Mouse (Mus musculus): Measurements from ENCODE around the gene Gm43064. TPM values are rescaled to one million over a fixed set of nuclear protein-coding genes. Genes with fewer than 3 reads are reported as not detected.
A peak's percentile ranks its signal among the peaks of the same experiment; 100 is the strongest.
"Not testable (repeated sequence)": the region's sequence is repeated elsewhere in the genome, so short reads cannot be mapped to it uniquely, and the experiment has no call there.

Gene Gm43064
- polyA plus RNA-seq, 1 experiment from 2014 or later: 0.17 TPM

DNA sequence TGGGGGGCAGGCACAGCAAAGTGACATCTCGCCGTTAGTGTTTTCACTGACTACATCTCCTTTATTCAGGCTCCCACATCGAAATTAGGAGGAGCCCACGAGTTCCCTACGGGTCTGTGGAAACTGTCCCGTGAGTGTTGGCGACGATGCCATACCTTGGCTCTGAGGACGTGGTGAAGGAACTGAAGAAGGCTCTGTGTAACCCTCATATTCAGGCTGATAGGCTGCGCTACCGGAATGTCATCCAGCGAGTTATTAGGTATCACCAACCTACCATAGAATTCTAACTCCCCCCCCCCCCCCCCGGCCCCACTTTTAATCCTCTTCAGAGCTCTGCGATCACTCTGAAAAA, 402 bp downstream of the Gm43064 start:
- peak overlapping the region; percentile 85 for H3K4me3 ChIP-seq
- H3K27ac ChIP-seq: peak overlapping the region; percentile 93
- 2% methylated on average over 14 of the region's 14 CpGs for WGBS
- no peaks in the 10 kb centered on the region for H3K9me3 ChIP-seq
- H3K36me3 ChIP-seq (replicated peaks): peaks cover 41% of the 10 kb centered on the region
- peaks cover 21% of the 10 kb centered on the region for H3K4me1 ChIP-seq
- DNase-seq (ENCODE audit: extremely low spot score, low spot score): no peak
- no peaks in the 10 kb centered on the region for H3K27me3 ChIP-seq (ENCODE audit: poor library complexity, severe bottlenecking)

DNA sequence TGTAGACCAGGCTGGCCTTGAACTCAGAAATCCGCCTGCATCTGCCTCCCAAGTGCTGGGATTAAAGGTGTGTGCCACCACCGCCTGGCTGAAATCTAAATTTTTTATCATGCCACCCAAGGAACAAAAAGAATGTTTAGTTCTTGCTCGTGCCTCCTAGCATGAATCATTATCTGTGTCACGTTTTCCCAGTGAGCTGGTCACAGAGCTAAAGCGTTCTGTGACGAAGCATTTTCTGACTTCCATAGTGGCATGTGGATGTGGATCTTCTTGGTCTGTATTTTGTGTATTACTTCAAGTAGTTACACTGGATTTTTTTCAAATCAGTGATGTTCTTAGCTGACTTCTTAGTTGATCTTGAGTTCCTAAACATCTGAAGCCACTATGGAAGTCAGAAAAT, 1.6 kb downstream of the Gm43064 start:
- H3K9me3 ChIP-seq: no peaks in the 10 kb centered on the region
- no peak for DNase-seq (ENCODE audit: extremely low spot score, low spot score)
- 88% methylated on average over 6 of the region's 6 CpGs for WGBS
- peaks cover 42% of the 10 kb centered on the region for H3K36me3 ChIP-seq (replicated peaks)
- no peaks in the 10 kb centered on the region for H3K27me3 ChIP-seq (ENCODE audit: poor library complexity, severe bottlenecking)
- peaks cover 21% of the 10 kb centered on the region for H3K4me1 ChIP-seq
- no peak overlapping the region for H3K4me3 ChIP-seq
- no peak overlapping the region for H3K27ac ChIP-seq

DNA sequence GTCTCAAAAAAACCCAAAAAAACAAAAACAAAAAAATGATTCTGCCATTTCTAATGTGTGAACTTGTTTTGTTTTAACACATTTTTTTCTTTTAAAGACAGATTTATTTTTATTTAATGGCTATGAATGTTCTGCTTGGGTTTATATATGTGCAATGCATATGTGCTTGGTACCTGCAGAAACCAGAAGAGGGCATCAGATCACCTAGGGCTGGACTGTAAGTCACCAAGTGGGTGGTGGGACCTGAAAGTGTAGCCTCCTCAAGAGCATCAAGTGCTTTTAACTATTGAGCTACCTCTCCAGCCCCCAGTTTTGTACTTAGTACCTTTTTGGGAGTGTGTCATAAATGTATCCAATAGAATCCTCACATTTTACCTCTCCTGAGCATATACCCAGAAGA, 18.2 kb downstream of the Gm43064 start:
- Histone ChIP-seq H3K4me3 (no peak overlapping the region), H3K9me3 (no peaks in the 10 kb centered on the region), H3K27ac (no peak overlapping the region), H3K36me3 (replicated peaks) (peaks cover 6% of the 10 kb centered on the region), H3K4me1 (no peaks in the 10 kb centered on the region), H3K27me3 (ENCODE audit: poor library complexity, severe bottlenecking) (no peaks in the 10 kb centered on the region)
- DNase-seq (ENCODE audit: extremely low spot score, low spot score): no peak

DNA sequence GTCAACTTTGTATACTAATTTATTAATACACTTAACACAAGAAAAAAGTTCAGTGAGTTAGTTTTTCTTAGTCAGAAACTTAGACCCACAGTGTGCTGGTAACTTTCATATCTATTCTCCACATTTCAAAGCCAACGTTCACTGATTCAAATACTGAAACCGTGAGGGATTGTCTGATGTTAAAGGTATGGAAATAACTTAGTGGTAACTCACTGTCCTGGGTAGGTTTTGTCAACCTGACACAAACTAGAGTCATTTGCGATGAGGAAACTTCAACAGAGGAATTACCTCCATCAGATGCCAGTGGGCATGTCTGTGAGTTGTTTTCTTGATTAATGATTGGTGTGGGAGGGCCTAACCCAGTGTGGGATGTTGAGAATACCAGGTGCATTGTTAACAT, 19.7 kb downstream of the Gm43064 start:
- Histone ChIP-seq H3K36me3 (replicated peaks) (no peaks in the 10 kb centered on the region), H3K27ac (no peak overlapping the region), H3K27me3 (ENCODE audit: poor library complexity, severe bottlenecking) (no peaks in the 10 kb centered on the region), H3K4me1 (no peaks in the 10 kb centered on the region), H3K4me3 (no peak overlapping the region), H3K9me3 (no peaks in the 10 kb centered on the region)
- DNase-seq (ENCODE audit: extremely low spot score, low spot score): no peak
- 87% methylated on average over 3 of the region's 3 CpGs for WGBS

DNA sequence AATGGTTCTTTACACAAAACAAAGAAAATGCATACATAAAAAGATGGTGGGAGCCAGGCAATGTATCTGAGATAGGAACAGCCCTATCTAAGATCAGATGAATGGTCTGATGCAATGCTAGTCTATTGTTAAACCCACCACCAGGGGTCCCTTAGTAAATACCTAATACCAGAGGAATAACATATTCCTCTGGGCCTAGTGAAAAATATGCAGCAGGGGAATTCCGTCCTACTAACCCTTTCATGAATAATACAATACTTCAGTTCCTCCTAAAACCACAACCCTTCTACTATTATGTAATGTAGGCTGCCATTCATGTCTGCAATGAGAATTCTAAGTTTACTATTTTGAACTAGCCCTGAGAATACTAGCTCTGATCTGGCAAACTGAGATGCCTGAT, 21.3 kb downstream of the Gm43064 start:
- WGBS: 67% methylated on average over 1 of the region's 1 CpGs
- H3K27ac ChIP-seq; H3K9me3 ChIP-seq; H3K27me3 ChIP-seq (ENCODE audit: poor library complexity, severe bottlenecking); DNase-seq (ENCODE audit: extremely low spot score, low spot score); H3K36me3 ChIP-seq (replicated peaks); H3K4me1 ChIP-seq; H3K4me3 ChIP-seq: not testable (repeated sequence)

DNA sequence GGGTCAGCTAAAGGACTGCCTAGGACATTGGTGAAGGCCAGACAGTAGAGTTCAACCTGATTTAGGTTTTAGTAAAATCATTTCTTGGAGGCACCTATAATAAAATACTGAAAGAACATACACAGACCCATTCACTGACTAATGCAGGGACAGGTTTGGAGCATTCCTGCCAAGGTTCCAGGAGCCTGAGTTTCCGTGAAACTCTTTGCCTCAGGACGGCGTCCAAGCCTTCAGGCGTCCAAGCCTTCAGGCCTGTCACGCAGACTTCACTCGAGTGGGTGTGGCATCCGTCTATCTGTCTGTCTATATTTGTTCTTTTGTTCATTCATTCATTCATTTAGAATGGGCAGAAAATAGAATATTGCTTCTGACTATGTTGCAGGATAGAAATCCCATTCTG, 21.8 kb downstream of the Gm43064 start:
- no peaks in the 10 kb centered on the region for H3K27me3 ChIP-seq (ENCODE audit: poor library complexity, severe bottlenecking)
- 90% methylated on average over 7 of the region's 7 CpGs for WGBS
- no peaks in the 10 kb centered on the region for H3K9me3 ChIP-seq
- H3K27ac ChIP-seq: no peak overlapping the region
- H3K36me3 ChIP-seq (replicated peaks): no peaks in the 10 kb centered on the region
- DNase-seq (ENCODE audit: extremely low spot score, low spot score): no peak
- no peaks in the 10 kb centered on the region for H3K4me1 ChIP-seq
- no peak overlapping the region for H3K4me3 ChIP-seq

DNA sequence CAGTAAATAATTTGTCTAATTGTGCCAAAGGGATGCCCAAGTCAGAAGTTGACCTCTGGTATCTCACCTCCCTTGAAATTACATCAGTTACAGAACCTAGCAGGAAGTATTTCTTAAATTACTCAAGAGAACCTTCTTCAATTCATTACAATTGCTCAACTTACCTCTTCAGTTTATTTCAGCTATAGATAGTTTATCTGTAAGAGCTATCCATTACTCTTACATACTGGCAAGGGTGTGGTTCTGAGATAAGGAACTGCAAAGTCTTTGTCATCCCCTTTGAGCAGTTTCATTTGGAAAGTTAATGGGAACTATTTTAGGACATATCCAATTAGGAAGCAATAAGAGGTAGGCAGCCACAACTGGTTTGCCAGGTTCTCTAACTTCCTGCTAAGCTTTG, 23.1 kb downstream of the Gm43064 start, which contains the start of gene Bcl2l15:
Bcl2l15 (plus strand) TSS at position 176 of the 400 bp plus-strand sequence.
- no peaks in the 10 kb centered on the region for H3K4me1 ChIP-seq
- no peaks in the 10 kb centered on the region for H3K36me3 ChIP-seq (replicated peaks)
- DNase-seq (ENCODE audit: extremely low spot score, low spot score): no peak
- H3K4me3 ChIP-seq: no peak within 1 kb of the TSS
- H3K27ac ChIP-seq: no peak within 1 kb of the TSS
- no peaks in the 10 kb centered on the region for H3K9me3 ChIP-seq
- no peaks in the 10 kb centered on the region for H3K27me3 ChIP-seq (ENCODE audit: poor library complexity, severe bottlenecking)

DNA sequence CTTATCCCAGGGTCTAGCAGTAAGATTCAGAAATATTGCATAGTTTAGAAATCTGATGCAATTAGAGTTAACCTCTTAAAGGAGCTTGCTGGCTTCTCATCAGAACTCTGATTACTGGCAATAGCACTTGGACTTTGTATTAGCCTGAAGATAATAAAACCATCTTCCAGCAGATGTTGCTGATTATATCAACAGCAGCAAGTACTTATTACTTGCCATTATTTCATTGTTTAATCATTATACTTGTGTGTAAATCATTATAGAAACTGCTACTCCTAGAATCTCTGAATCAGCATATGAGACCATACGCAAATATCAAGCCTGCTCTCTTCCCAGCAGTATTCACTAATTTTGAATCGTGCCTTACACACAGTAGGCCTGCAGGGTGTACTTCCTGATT, 24.6 kb downstream of the Gm43064 start:
- Histone ChIP-seq H3K36me3 (replicated peaks) (no peaks in the 10 kb centered on the region), H3K4me3 (no peak overlapping the region), H3K9me3 (no peaks in the 10 kb centered on the region), H3K4me1 (no peaks in the 10 kb centered on the region), H3K27me3 (ENCODE audit: poor library complexity, severe bottlenecking) (no peaks in the 10 kb centered on the region), H3K27ac (no peak overlapping the region)
- no peak for DNase-seq (ENCODE audit: extremely low spot score, low spot score)
- 91% methylated on average over 2 of the region's 2 CpGs for whole genome bisulfite sequencing

DNA sequence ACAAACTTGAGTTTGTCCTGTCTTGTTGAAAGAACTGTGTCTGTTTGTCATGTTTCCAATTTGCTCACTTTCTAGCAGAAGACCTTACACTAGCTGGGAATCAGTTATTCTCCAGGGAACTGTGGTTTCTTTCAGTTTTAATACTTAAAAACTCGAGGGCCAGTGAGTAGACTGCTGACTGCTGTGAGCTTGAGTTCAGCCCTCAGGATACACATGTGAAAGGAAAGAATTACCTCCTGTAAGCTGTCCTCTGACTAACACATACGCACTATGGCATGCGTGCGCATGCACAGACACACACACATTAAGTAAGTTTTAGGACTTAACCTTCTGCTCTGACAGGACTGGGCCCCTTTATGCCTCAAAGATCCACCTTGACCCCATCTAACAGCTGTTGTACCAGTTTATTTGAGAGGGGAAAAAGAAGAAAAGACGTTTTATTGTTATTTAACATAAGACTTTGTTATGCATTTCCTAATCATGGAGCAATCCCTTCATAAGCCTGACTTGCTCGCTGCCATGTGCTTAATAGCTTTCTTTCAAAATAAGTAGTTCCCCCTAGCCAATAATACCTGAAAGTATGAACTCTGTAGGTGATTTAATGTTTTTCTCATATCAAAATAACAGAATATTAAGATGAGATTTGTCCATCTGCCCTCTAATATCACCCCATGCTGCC, 26.0 kb downstream of the Gm43064 start:
- Histone ChIP-seq H3K4me3 (no peak overlapping the region), H3K27me3 (ENCODE audit: poor library complexity, severe bottlenecking) (no peaks in the 10 kb centered on the region), H3K36me3 (replicated peaks) (no peaks in the 10 kb centered on the region), H3K9me3 (no peaks in the 10 kb centered on the region), H3K27ac (no peak overlapping the region), H3K4me1 (no peaks in the 10 kb centered on the region)
- no peak for DNase-seq (ENCODE audit: extremely low spot score, low spot score)
- 85% methylated on average over 6 of the region's 6 CpGs for WGBS

DNA sequence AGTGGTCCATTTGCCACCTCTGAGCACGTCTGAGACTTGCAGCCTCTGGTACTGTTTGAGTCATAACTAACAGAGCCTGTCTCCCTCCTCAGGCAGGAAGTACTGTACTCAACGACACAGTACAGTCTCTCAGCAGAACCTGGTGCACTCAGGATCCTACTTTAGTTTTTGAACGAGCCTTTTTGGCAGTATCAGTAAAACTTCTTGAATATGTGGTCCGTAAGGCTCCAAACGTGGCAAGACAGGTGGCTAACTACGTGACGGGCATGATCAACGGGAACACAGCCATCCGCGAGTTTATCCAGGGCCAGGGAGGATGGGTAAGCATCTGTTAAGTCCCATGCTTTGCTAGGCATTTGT, 26.6 kb downstream of the Gm43064 start:
- H3K4me3 ChIP-seq: no peak overlapping the region
- no peak overlapping the region for H3K27ac ChIP-seq
- H3K27me3 ChIP-seq (ENCODE audit: poor library complexity, severe bottlenecking): no peaks in the 10 kb centered on the region
- no peaks in the 10 kb centered on the region for H3K4me1 ChIP-seq
- H3K9me3 ChIP-seq: no peaks in the 10 kb centered on the region; the same call in 1 of the 2 replicates
- no peaks in the 10 kb centered on the region for H3K36me3 ChIP-seq (replicated peaks)
- no peak for DNase-seq (ENCODE audit: extremely low spot score, low spot score)
- 89% methylated on average over 10 of the region's 10 CpGs for WGBS

DNA sequence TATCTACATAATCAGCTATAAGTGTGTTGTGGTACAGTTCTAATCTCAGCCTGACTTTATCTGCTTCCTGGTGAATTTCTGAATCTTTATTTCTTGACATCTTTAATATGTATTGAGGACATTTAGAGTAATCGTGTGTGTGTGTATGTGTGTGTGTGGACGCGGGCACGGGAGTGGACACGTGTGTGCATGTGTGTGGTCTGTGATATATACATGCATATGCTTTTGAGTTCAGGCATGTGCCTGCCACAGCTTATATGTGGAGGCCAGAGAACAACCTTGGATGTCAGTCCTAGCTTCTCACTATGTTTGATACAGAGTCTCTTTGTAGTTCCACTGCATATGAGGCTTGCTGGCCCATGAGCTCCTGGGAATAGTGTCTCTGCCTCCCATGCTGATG, 27.1 kb downstream of the Gm43064 start:
- no peak overlapping the region for H3K27ac ChIP-seq
- no peaks in the 10 kb centered on the region for H3K27me3 ChIP-seq (ENCODE audit: poor library complexity, severe bottlenecking)
- H3K4me3 ChIP-seq: no peak overlapping the region
- no peaks in the 10 kb centered on the region for H3K36me3 ChIP-seq (replicated peaks)
- no peaks in the 10 kb centered on the region; the same call in 1 of the 2 replicates for H3K9me3 ChIP-seq
- WGBS: 96% methylated on average over 5 of the region's 5 CpGs
- no peak for DNase-seq (ENCODE audit: extremely low spot score, low spot score)
- H3K4me1 ChIP-seq: no peaks in the 10 kb centered on the region

DNA sequence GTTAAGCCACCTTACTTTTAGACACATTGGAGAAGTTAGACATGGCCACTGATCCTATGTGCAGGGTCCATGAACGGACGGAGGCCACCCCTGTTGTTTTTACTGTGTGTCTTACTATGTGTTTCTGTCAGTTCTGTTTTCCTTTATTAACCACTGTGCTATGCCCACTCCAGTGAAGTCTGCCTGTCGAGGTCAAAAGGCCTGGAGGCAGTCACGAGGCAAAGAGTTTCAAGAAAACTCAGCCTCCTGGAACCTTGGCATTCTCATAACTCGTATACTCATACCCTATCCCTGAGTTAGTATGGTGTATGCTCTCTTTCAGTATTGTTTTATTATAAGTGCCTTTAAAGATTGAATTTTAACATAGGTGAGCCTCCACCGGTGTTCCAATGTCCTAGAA, 30.3 kb downstream of the Gm43064 start:
- no peaks in the 10 kb centered on the region for H3K27me3 ChIP-seq (ENCODE audit: poor library complexity, severe bottlenecking)
- H3K4me1 ChIP-seq: no peaks in the 10 kb centered on the region
- no peaks in the 10 kb centered on the region for H3K36me3 ChIP-seq (replicated peaks)
- H3K27ac ChIP-seq: no peak overlapping the region
- 94% methylated on average over 6 of the region's 6 CpGs for WGBS
- no peak overlapping the region for H3K4me3 ChIP-seq
- H3K9me3 ChIP-seq: peaks cover 9% of the 10 kb centered on the region
- no peak for DNase-seq (ENCODE audit: extremely low spot score, low spot score)

DNA sequence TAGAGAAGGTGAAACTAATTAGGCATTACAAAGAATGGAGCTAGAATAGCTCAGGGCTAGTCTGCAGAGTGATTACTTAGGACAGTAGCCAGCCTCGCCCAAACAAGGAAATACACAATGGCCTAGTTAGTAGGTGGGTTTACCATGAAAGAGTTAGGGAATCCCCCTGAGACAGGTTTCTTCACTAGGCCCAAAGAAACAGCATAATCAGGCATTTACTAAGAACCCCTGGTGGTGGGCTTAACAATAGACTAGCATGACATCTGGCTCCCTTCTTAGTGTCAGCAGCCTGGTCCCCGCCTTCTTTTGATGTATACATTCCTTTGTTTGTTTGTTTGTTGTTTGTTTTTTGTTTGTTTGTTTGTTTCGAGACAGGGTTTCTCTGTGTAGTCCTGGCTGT, 30.8 kb downstream of the Gm43064 start:
- not testable (repeated sequence) for H3K4me3 ChIP-seq; H3K4me1 ChIP-seq; H3K9me3 ChIP-seq; H3K36me3 ChIP-seq (replicated peaks); H3K27ac ChIP-seq; H3K27me3 ChIP-seq (ENCODE audit: poor library complexity, severe bottlenecking); DNase-seq (ENCODE audit: extremely low spot score, low spot score)
- 75% methylated on average over 3 of the region's 3 CpGs for WGBS

DNA sequence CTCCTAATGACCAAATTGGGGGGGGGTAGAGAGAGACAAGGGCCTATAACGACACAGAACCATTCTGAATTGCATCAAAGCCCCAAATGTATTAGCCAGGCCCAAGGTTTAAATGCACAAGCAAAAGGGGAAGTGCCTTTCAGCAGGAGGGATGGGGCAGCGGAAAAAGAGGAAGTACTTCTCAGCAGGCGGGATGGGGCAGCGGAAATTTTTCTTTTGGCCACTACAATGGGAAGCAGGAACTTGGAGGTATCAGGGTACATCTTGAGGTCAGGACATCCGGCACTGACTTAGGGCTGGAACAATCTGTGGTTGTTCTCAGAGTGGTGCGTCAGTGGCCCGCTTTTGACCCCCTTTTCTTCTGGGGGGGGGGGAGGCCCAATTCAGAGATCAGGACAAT, 31.6 kb downstream of the Gm43064 start:
- H3K9me3 ChIP-seq; H3K4me3 ChIP-seq; H3K27me3 ChIP-seq (ENCODE audit: poor library complexity, severe bottlenecking); H3K36me3 ChIP-seq (replicated peaks); DNase-seq (ENCODE audit: extremely low spot score, low spot score); H3K4me1 ChIP-seq; H3K27ac ChIP-seq: not testable (repeated sequence)
- 93% methylated on average over 7 of the region's 7 CpGs for WGBS

Measured in forebrain, embryonic 10.5 days (tissue).